Mouse (Mus musculus) heart, postnatal 0 days (tissue): ENCODE data around the gene Pcsk4. TPM values are rescaled to one million over a fixed set of nuclear protein-coding genes. Genes with fewer than 3 reads are reported as not detected.
A peak's percentile ranks its signal among the peaks of the same experiment; 100 is the strongest.

Experiments used
- ATAC-seq: fragments of 200-750 bp; cut with Nextera tagmentation; 2 replicates; pipeline ENCODE4 v1.8.0; 2017; ENCODE audit warnings: low read depth, moderate number of reproducible peaks, moderate library complexity; ENCODE audit not compliant: insufficient read depth
- DNase-seq: peaks from one replicate; pipeline ENCODE4 v3.0.0-alpha.2; 2016; ENCODE audit warnings: low spot score
- H3K27ac ChIP-seq: fragments of 300-500 bp; sonication (generic); 2 replicates; pipeline ENCODE4 v1.5.1; 2014; ENCODE audit warnings: low read depth, mild to moderate bottlenecking
- H3K27me3 ChIP-seq: fragments of 300-500 bp; sonication (generic); 2 replicates; pipeline ENCODE4 v1.6.1; 2014; ENCODE audit warnings: low read length, mixed read lengths; ENCODE audit not compliant: control insufficient read depth, insufficient read depth
- H3K36me3 ChIP-seq: fragments of 300-500 bp; sonication (generic); replicated peaks from 2 replicates; pipeline ENCODE4 v1.6.1; 2014; ENCODE audit warnings: low read length, mixed read lengths; ENCODE audit not compliant: control insufficient read depth, insufficient read depth
- H3K4me1 ChIP-seq: fragments of 300-500 bp; sonication (generic); 2 replicates; pipeline ENCODE4 v1.6.1; 2014; ENCODE audit warnings: antibody characterized with exemption; ENCODE audit not compliant: control insufficient read depth, insufficient read depth
- H3K4me2 ChIP-seq: fragments of 300-500 bp; sonication (generic); 2 replicates; pipeline ENCODE4 v1.6.1; 2014; ENCODE audit warnings: low read depth, mild to moderate bottlenecking, low read length, moderate library complexity
- H3K4me3 ChIP-seq: fragments of 300-500 bp; sonication (generic); 2 replicates; pipeline ENCODE4 v1.5.1; 2014; ENCODE audit warnings: low read depth, low read length
- H3K9ac ChIP-seq: fragments of 300-500 bp; sonication (generic); replicated peaks from 2 replicates; pipeline ENCODE4 v1.6.1; 2014; ENCODE audit warnings: low read depth, low read length, mixed read lengths
- H3K9me3 ChIP-seq: fragments of 300-500 bp; sonication (generic); replicated peaks from 2 replicates; pipeline ENCODE4 v1.6.1; 2016; ENCODE audit warnings: low read length; ENCODE audit not compliant: control insufficient read depth
- CTCF ChIP-seq: IDR thresholded peaks from 2 replicates; pipeline ENCODE4 v1.5.1; 2016; ENCODE audit warnings: antibody characterized with exemption, control low read depth, low read depth
- EP300 ChIP-seq: IDR thresholded peaks from 2 replicates; pipeline ENCODE4 v1.6.1; 2016; ENCODE audit warnings: antibody characterized with exemption, low read depth
- WGBS: fragments of 180-500 bp; shearing (Covaris S2); extraction: QIAGEN DNeasy Blood & Tissue Kit; methylation state at CpG from one replicate; pipeline ENCODE4 v1.1.7; 2014; 5-methylcytosine and 5-hydroxymethylcytosine counted together
- polyA plus RNA-seq: library from polyadenylated mRNA; unstranded; fragments of >200 nt; fragmentation: Nextera tagmentation; extraction: Ambion mirVana; gene quantifications from 2 replicates; pipeline ENCODE4 v1.2.1, GENCODE M21; 2015
- total RNA-seq: library from RNA; depleted of rRNA; stranded (reverse); fragments of >200 nt; gene quantifications from 2 replicates; pipeline ENCODE4 v1.2.3, GENCODE M21; 2014; ENCODE audit warnings: low replicate concordance

Pcsk4 gene
- total and polyA plus RNA-seq, 2 experiments from 2014 or later = 2.1 TPM; not detected in 1

DNA sequence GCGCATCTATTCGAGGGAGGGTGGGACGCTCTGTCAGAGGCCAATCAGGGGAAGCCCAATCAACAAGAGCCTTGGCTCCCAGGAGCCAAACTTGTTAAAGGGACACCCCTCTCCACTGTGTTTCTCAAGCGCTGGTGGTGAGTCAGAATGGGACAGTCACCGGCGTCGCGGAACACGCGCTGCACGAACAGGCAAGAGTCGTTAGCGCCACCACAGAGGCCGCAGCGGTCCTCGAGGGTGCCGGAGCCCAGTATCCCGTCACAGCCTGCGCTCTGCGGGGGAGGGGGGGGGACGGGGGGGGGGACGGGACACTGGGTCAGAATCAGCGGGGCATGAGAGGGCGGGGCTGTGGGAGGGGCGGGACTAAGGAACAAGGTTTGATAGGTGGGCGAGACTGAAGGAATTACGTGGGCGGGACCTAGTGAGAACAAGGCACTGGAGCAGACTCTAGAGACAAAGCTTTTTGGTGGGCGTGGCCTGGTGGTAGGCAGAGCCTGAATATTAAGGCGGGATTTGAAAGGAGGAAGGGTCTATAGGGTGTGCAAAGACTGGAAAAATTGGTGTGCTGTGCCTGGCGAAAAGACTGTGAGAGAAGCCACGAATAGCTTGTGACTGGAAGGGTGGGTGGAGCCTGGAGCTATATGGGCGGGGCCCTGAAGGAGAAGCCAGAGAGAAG is 13.6 kb upstream of the Pcsk4 start:
- peaks cover 23% of the 10 kb centered on the region for H3K4me1 ChIP-seq
- no peak overlapping the region for H3K9ac ChIP-seq
- H3K36me3 ChIP-seq = no peaks in the 10 kb centered on the region
- peak; percentile 64 for DNase-seq
- no peaks in the 10 kb centered on the region for H3K9me3 ChIP-seq
- ATAC-seq = peak; percentile 42
- WGBS = 2% methylated on average over 30 of the region's 33 CpGs
- H3K27ac ChIP-seq = no peak overlapping the region
- H3K4me2 ChIP-seq = peak overlapping the region; percentile 41
- peak overlapping the region; percentile 16 for H3K4me3 ChIP-seq
- TF ChIP-seq CTCF = no peak
- no peak for TF ChIP-seq EP300
- H3K27me3 ChIP-seq = peaks cover 55% of the 10 kb centered on the region

DNA sequence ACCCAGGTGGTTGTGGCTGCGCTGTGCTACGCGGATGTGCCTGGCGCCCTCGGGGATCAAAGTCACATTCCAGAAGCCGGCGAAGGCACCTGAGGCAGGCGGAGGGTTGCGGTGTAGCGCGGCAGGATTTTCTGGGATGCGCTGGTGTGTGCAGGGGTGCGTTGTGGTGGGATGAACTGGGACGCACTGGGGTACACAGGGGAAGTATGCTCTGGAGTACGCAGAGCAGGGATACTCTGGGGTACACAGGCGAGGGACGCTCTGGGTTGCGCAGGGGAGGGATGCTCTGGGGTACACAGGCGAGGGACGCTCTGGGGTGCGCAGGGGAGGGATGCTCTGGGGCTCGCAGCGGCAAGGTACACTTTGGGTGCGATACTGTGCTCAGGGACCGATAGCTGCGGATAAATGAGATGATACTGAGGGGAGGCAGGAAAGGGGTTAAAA is 13.0 kb upstream of the Pcsk4 start:
- DNase-seq = no peak
- ATAC-seq = no peak
- H3K27me3 ChIP-seq = peaks cover 53% of the 10 kb centered on the region
- H3K9ac ChIP-seq = no peak overlapping the region
- no peaks in the 10 kb centered on the region for H3K9me3 ChIP-seq
- H3K27ac ChIP-seq = no peak overlapping the region
- WGBS = 6% methylated on average over 26 of the region's 26 CpGs
- H3K36me3 ChIP-seq = no peaks in the 10 kb centered on the region
- peaks cover 18% of the 10 kb centered on the region for H3K4me1 ChIP-seq
- H3K4me3 ChIP-seq = peak overlapping the region; percentile 16
- TF ChIP-seq EP300 (no peak), CTCF (no peak)
- peak overlapping the region; percentile 41 for H3K4me2 ChIP-seq

DNA sequence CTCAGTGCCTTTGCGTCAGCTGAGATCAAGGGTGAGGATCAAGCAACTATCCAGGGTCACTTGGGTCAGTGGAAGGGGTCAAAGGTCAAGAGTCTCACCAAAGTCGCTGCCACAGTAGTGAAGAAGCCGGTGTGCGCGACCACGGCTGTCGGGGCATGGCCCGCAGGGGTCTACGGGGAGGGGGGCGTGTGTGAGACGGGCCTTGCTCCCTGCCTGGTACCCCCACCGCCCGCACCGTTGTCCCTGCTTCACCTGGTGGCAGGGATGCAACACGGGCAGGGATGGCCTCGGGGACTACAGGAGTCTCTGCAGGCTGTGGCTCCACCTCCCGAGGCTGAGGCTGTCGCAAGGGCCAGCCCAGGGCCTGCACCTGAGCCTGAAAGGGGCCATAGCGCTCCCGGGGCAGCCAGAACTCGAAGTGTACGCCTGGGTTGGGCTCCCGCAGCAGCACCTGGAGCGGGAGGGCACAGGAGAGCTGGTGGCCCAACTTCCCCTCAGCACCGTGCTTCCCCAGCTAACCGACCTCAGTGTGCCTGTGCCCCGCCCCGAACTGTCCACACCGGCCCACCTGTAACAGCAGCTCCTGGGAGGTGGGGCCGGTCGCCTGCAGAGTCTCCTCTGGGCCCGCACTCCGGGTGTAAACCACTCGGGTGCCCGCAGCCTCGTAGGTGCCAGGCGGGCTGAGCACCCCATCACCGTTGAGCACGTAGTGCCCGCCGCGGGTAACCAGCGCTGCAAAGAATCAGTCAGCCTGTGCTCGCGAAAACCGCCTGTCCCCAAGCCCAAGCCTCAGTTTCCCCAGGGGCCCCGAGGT is 12.4 kb upstream of the Pcsk4 start:
- Histone ChIP-seq H3K9me3 (no peaks in the 10 kb centered on the region), H3K4me2 (peak overlapping the region; percentile 41; the same call in 1 of the 2 replicates), H3K9ac (no peak overlapping the region), H3K36me3 (no peaks in the 10 kb centered on the region), H3K27me3 (peaks cover 51% of the 10 kb centered on the region), H3K27ac (no peak overlapping the region), H3K4me1 (peaks cover 16% of the 10 kb centered on the region), H3K4me3 (peak overlapping the region; percentile 16; the same call in 1 of the 2 replicates)
- 11% methylated on average over 47 of the region's 47 CpGs for WGBS
- TF ChIP-seq EP300 (no peak), CTCF (no peak)
- ATAC-seq (no peak), DNase-seq (no peak)

DNA sequence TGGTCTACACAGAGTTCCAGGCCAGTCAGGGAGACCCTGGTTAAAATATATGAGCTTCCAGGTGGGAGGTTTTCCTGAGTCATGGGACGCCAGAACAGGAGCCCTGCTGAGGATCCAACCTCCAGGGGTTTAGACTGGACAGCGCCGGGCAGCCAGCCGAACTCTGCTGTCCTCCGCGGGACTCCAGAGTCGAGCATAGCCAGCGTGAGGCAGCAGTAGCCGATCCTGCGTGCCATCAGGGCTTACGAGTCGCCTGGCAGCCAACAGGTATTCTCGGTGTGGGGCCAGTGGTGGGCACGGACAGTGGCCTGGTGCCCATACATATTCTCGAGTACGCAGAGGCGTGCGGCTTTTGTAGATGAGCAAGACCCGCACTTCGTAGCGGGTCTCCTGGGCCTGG is 11.7 kb upstream of the Pcsk4 start:
- TF ChIP-seq CTCF = no peak
- 42% methylated on average over 21 of the region's 21 CpGs for whole genome bisulfite sequencing
- no peak for ATAC-seq
- H3K4me1 ChIP-seq = peaks cover 16% of the 10 kb centered on the region
- H3K27ac ChIP-seq = no peak overlapping the region
- H3K9ac ChIP-seq = no peak overlapping the region
- peaks cover 51% of the 10 kb centered on the region for H3K27me3 ChIP-seq
- no peak overlapping the region for H3K4me2 ChIP-seq
- H3K9me3 ChIP-seq = no peaks in the 10 kb centered on the region
- no peak for DNase-seq
- H3K36me3 ChIP-seq = no peaks in the 10 kb centered on the region
- no peak overlapping the region for H3K4me3 ChIP-seq

DNA sequence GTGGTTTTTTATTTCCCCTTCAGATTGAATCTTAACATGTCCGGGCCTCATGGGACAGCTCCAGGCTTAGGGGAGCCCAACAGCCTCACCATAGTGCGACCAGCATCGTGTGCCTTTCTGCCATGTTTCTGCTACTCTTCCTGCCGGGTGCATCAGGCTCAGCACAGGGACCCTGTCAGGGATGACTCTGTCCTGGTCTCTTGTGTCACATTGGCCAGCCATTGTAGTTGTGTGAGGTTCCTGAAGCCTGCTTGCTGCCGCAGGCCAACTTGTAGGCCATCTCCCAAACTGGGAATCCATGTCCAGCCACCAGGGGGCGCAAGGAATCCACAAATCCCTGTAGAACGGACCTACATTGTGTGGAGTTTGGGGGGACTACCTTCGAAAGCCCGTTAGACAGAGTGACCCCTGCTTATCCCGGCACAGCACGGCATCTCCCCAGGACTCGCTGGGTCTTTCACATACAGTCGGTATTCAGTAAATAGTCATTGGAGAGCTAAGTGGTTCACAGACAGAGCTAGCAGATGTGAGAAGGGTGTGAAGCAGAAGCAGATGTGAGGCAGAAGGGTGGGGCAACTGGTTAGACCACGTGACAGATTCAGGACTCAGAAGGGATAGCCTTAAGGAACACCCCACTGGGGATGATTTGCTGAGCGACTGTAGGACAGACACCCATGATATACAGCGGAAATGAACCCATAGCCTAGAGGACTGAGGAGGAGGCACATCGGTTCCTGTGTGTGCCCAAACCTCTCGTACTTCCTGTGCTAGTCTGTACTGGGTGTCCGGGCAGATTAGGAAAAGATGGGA is 10.8 kb upstream of the Pcsk4 start:
- 21% methylated on average over 19 of the region's 19 CpGs for WGBS
- Histone ChIP-seq H3K27ac (no peak overlapping the region), H3K4me3 (no peak overlapping the region), H3K36me3 (no peaks in the 10 kb centered on the region), H3K9me3 (no peaks in the 10 kb centered on the region), H3K27me3 (peaks cover 43% of the 10 kb centered on the region), H3K9ac (no peak overlapping the region), H3K4me1 (peaks cover 15% of the 10 kb centered on the region), H3K4me2 (no peak overlapping the region)
- peak; percentile 59 for DNase-seq
- TF ChIP-seq CTCF = peak; percentile 92
- TF ChIP-seq EP300 = no peak
- peak; percentile 42 for ATAC-seq
